Mouse (Mus musculus) E14TG2a.4 (cell line): ENCODE measurements around the gene Dtymk.

ENCODE experiments used
- CTCF ChIP-seq: conservative IDR thresholded peaks from 2 replicates; pipeline ENCODE4 v1.5.1; 2014; ENCODE audit warnings: low read length
- NANOG ChIP-seq: IDR thresholded peaks from 2 replicates; pipeline ENCODE4 v1.6.1; 2014; ENCODE audit warnings: borderline replicate concordance, low read length, mixed read lengths
- POU5F1 ChIP-seq: IDR thresholded peaks from 2 replicates; pipeline ENCODE4 v1.6.1; 2014; ENCODE audit warnings: low read length, borderline replicate concordance

- TF ChIP-seq CTCF (no peak), NANOG (no peak), POU5F1 (no peak)
Measured at GRCm38 (mm10) chr1:93754573-93755290, 47.0 kb downstream of the Dtymk start, which contains the start of gene Thap4.
